17 mouse cellular contexts compared by ENCODE assay signal in the genomic region with DNA sequence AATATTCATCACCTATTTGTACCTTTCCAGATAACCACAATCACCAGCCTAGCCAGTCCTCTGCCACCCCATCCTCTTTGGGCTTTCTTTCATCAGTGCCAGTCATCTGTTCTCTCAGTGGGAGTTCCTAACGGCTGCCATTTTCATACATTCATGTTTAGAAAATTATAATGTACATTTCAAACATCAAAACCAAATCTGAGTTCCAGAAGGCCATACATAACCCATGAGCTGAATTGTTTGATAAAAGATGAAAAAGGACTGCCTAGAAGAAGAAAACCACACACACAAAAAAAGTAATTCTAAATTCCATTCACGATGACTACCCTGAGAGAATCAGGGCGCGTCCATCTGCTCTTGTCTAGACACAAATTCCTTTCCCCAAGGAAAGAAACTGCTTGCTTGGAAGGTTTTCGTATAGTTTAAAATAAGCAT.
DNase-seq lines count a peak whose midpoint lies in the region; ATAC-seq lines count a peak whose summit lies in the region.
"Had no signal": no experiment of that assay in that cellular context is flagged by ENCODE, and none has a peak within 500 bp of the region (broad histone marks: within the 10 kb centered on the region; RNA-seq: fewer than 3 reads in every experiment).

No protein-coding gene starts in this region.

- H3K9ac ChIP-seq in forebrain, embryonic 13.5 days = no peak overlapping the region
- no peak overlapping the region for H3K9ac ChIP-seq in forebrain, embryonic 16.5 days (replicated peaks; ENCODE audit: low read depth, low read length)
- no peak overlapping the region for H3K9ac ChIP-seq in heart, embryonic 11.5 days (ENCODE audit: low read depth, low read length)
- H3K9ac ChIP-seq: liver, embryonic 14.5 days had no signal

- H3K27ac ChIP-seq in forebrain, embryonic 13.5 days = no peak overlapping the region
- H3K27ac ChIP-seq in forebrain, embryonic 10.5 days = no peak overlapping the region
- H3K27ac ChIP-seq in forebrain, embryonic 16.5 days (ENCODE audit: low read length) = no peak overlapping the region
- H3K27ac ChIP-seq in heart, embryonic 11.5 days (ENCODE audit: low read depth, low read length) = no peak overlapping the region
- H3K27ac ChIP-seq: limb, embryonic 10.5 days; liver, embryonic 14.5 days had no signal

- intact Hi-C loops in left cerebral cortex, postnatal 14 days (cut with DNase I) = no loop called here

- H3K4me1 ChIP-seq in forebrain, embryonic 13.5 days = no peaks in the 10 kb centered on the region
- H3K4me1 ChIP-seq in forebrain, embryonic 10.5 days = no peaks in the 10 kb centered on the region
- no peaks in the 10 kb centered on the region for H3K4me1 ChIP-seq in forebrain, embryonic 16.5 days (replicated peaks; ENCODE audit: control insufficient read depth, insufficient read depth, low read length)
- no peaks in the 10 kb centered on the region for H3K4me1 ChIP-seq in heart, embryonic 11.5 days (ENCODE audit: control insufficient read depth, insufficient read depth, low read length)
- H3K4me1 ChIP-seq: limb, embryonic 10.5 days had no signal

- H3K36me3 ChIP-seq in forebrain, embryonic 13.5 days (ENCODE audit: poor library complexity, severe bottlenecking) = no peaks in the 10 kb centered on the region
- no peaks in the 10 kb centered on the region for H3K36me3 ChIP-seq in forebrain, embryonic 10.5 days (replicated peaks)
- no peaks in the 10 kb centered on the region for H3K36me3 ChIP-seq in forebrain, embryonic 16.5 days (ENCODE audit: control insufficient read depth, insufficient read depth)
- H3K36me3 ChIP-seq in heart, embryonic 11.5 days (ENCODE audit: control insufficient read depth, insufficient read depth, low read length) = no peaks in the 10 kb centered on the region
- H3K36me3 ChIP-seq: limb, embryonic 10.5 days had no signal

- ATAC-seq in forebrain, embryonic 13.5 days = peak; percentile 66; the same call in 1 of the 2 replicates
- ATAC-seq in forebrain, embryonic 16.5 days = peak; percentile 73
- ATAC-seq in heart, embryonic 11.5 days (replicated peaks; ENCODE audit: insufficient number of reproducible peaks, low FRiP score, low TSS enrichment) = no peak
- ATAC-seq: hindbrain, embryonic 16.5 days had no signal

- DNase-seq in forebrain, embryonic 10.5 days (ENCODE audit: extremely low spot score, low spot score) = no peak
- DNase-seq in left cerebral cortex, postnatal 14 days (ENCODE audit: low spot score in 2 of 2) = peak; percentile 6 to 34
- DNase-seq in left cerebral cortex, adult 18-20 months (ENCODE audit: low spot score in 2 of 2) = no peak
- peak; percentile 35 to 49 for DNase-seq in cerebellum, adult 18-20 months
- DNase-seq in T-cell, adult 2 months (ENCODE audit: low spot score) = no peak
- DNase-seq: adrenal gland, postnatal 14 days; heart, adult 18-20 months; heart, postnatal 10 days; kidney, adult 8-10 months; kidney, postnatal 4 days; lung, postnatal 10 days had no signal

- no peak overlapping the region for H3K4me2 ChIP-seq in forebrain, embryonic 13.5 days
- no peak overlapping the region for H3K4me2 ChIP-seq in forebrain, embryonic 16.5 days (ENCODE audit: low read length)
- no peak overlapping the region for H3K4me2 ChIP-seq in heart, embryonic 11.5 days

- WGBS in forebrain, embryonic 13.5 days = 81% methylated on average over 5 of the region's 5 CpGs
- 91% methylated on average over 5 of the region's 5 CpGs for WGBS in forebrain, embryonic 10.5 days
- WGBS in forebrain, embryonic 16.5 days = 68% methylated on average over 5 of the region's 5 CpGs
- 79% methylated on average over 5 of the region's 5 CpGs for WGBS in heart, embryonic 11.5 days (ENCODE audit: insufficient replicate concordance)

- no peaks in the 10 kb centered on the region for H3K9me3 ChIP-seq in forebrain, embryonic 13.5 days (replicated peaks)
- H3K9me3 ChIP-seq in forebrain, embryonic 10.5 days = no peaks in the 10 kb centered on the region
- no peaks in the 10 kb centered on the region for H3K9me3 ChIP-seq in forebrain, embryonic 16.5 days (ENCODE audit: control insufficient read depth, low read length)
- H3K9me3 ChIP-seq in heart, embryonic 11.5 days (replicated peaks; ENCODE audit: control insufficient read depth, low read length) = no peaks in the 10 kb centered on the region
- H3K9me3 ChIP-seq: limb, embryonic 10.5 days had no signal

- no peaks in the 10 kb centered on the region for H3K27me3 ChIP-seq in forebrain, embryonic 13.5 days
- H3K27me3 ChIP-seq in forebrain, embryonic 10.5 days (ENCODE audit: poor library complexity, severe bottlenecking) = no peaks in the 10 kb centered on the region
- H3K27me3 ChIP-seq in forebrain, embryonic 16.5 days (replicated peaks; ENCODE audit: control insufficient read depth, insufficient read depth, low read length) = no peaks in the 10 kb centered on the region
- no peaks in the 10 kb centered on the region for H3K27me3 ChIP-seq in heart, embryonic 11.5 days (ENCODE audit: control insufficient read depth, insufficient read depth, low read length)

- H3K4me3 ChIP-seq in forebrain, embryonic 13.5 days = no peak overlapping the region
- H3K4me3 ChIP-seq in forebrain, embryonic 10.5 days = no peak overlapping the region
- H3K4me3 ChIP-seq in forebrain, embryonic 16.5 days (replicated peaks; ENCODE audit: low read length) = no peak overlapping the region
- no peak overlapping the region for H3K4me3 ChIP-seq in heart, embryonic 11.5 days (ENCODE audit: low read depth, low read length)
- H3K4me3 ChIP-seq: limb, embryonic 10.5 days had no signal

Comparison
In these comparisons a context has a peak if more than half of its experiments do, and no peak if none do; other contexts are left out.
1. DNase-seq: peak in left cerebral cortex, postnatal 14 days (2 of 2) and cerebellum, adult 18-20 months (2 of 2); none in forebrain, embryonic 10.5 days (single experiment), left cerebral cortex, adult 18-20 months (0 of 2) and T-cell, adult 2 months (single experiment).